Mouse (Mus musculus): ENCODE data around the gene Lypd4.

Gene Lypd4

DNA sequence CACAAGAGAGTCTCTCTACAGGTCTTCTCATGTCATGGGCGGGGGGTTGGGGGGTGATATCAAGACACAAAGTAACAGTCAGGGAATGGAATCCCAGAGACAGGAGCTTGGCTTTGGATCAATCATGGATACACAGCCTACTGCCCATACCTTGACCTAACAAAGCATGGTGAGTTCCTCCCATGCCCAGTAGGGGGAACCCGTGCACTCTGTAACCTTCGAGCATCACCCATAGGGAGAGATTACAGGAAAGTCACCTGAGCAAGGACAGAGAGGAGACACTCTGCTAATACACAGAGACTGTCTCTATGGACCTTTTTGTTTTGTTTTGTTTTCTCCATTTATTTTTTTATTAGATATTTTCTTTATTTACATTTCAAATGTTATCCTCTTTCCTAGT lies 52.2 kb downstream of the Lypd4 start:
- 0 out of 2 replicates have a peak overlapping the region, but pooled peaks have one; percentile 0 for H3K4me3 ChIP-seq (replicated peaks; ENCODE audit: low read length)
- peak; percentile 85 for TF ChIP-seq CTCF (conservative IDR thresholded peaks at IDR 0.05; ENCODE audit: low read length)
- TF ChIP-seq POU5F1 (IDR thresholded peaks at IDR 0.05; ENCODE audit: borderline replicate concordance, low read length), result no peak
- TF ChIP-seq NANOG (IDR thresholded peaks at IDR 0.05; ENCODE audit: borderline replicate concordance, low read length), result no peak
- no peaks in the 10 kb centered on the region for H3K9me3 ChIP-seq (ENCODE audit: low read length)
- H3K36me3 ChIP-seq (ENCODE audit: insufficient read depth, low read length), result no peaks in the 10 kb centered on the region
- 0 out of 2 replicates have a peak, but pooled peaks cover 2% of the 10 kb centered on the region for H3K27me3 ChIP-seq (ENCODE audit: insufficient read depth, low read length)
- H3K4me1 ChIP-seq (replicated peaks; ENCODE audit: low read depth, low read length), result peaks cover 21% of the 10 kb centered on the region

Measured in E14TG2a.4 (cell line).